Mouse (Mus musculus) lung, adult 18-20 months (tissue): ENCODE data around the gene Slc29a4.

Experiments used
- DNase-seq, 2 experiments: peaks; one replicate each; pipeline ENCODE4 v3.0.0; 2022; ENCODE audit warnings: mixed read lengths in 2 of 2

Gene Slc29a4

GRCm38 (mm10) chr5:142696865-142697264 is 4.6 kb downstream of the Slc29a4 start:
- DNase-seq = no peak

DNA sequence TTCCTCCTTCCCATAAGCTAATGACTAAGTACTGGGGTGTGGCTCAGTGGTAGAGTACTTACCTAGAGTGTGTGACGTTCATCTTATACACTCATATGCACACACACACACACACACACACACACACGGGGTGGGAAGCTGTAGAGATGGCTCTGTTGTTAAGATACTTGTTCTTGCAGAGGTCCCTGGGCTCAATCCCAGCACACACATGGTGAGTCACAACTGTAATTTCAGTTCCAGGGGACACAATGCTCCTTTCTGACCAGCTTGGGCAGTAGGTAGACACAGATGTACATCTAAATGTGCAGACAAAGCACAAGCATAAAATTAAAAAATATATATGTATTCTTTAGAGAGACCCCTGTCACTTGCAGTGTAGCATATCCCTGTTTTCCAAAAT is 5.4 kb downstream of the Slc29a4 start:
- DNase-seq = no peak

GRCm38 (mm10) chr5:142700842-142701589 is 8.7 kb downstream of the Slc29a4 start:
- DNase-seq = peak; percentile 58 to 65

GRCm38 (mm10) chr5:142701651-142702510 is 9.6 kb downstream of the Slc29a4 start:
- no peak for DNase-seq

DNA sequence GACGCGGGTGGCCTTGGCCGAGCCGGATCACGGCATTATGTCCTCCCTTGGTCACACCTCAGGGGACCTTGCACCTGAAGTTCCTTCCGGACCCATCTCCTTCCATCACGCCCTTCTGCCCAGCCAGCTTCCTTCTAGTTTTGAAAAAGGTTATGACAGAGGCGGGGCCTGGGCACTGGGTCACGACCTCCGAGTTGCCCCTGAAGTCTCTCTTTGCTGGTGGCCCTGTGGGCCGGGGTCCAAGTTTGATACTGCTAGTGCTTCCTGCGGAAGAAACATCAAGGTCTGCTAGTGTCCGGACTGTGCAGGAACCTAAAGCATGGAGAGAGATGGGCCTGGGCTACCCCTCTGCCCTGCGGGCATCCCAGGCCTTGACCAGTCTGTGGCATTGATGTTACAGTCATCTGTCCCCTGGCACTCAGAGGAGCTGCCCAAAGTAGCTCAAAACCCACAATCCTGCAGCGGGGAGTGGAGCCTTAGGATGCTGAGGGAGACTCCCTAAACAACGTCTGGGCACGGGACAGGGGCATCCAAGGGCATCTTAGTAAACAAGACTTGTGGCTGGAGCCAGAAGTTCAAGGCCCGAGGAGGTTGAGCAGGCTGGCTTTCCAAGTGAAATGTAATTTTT is 10.3 kb downstream of the Slc29a4 start:
- DNase-seq = no peak

GRCm38 (mm10) chr5:142703569-142703968 is 11.3 kb downstream of the Slc29a4 start:
- no peak for DNase-seq

- DNase-seq = no peak
These were observed 15.4 kb downstream of the Slc29a4 start for GRCm38 (mm10) chr5:142707709-142708108.

GRCm38 (mm10) chr5:142709436-142709835 is 17.1 kb downstream of the Slc29a4 start:
- no peak for DNase-seq

DNA sequence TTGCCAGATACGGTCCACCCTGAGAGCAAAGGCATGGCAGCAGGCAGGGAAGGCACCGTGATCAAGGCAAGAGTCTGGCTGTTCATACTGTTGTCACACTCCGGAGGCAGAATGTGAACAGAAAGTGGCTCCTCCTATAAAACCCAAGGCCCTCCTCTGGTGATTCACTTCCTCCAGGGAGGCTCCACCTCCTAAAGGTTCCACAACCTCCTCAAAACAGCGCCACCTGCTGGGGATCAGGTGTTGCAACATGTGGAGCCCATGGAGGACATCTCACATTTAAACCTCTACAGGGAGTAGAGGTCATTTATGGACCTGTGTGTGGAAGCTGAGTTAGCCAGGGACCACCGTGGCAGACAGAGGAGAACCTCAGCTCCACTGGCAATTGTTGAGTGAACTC is 20.1 kb downstream of the Slc29a4 start:
- DNase-seq = no peak

- no peak for DNase-seq
These were observed 21.7 kb downstream of the Slc29a4 start for GRCm38 (mm10) chr5:142713966-142714365.

DNA sequence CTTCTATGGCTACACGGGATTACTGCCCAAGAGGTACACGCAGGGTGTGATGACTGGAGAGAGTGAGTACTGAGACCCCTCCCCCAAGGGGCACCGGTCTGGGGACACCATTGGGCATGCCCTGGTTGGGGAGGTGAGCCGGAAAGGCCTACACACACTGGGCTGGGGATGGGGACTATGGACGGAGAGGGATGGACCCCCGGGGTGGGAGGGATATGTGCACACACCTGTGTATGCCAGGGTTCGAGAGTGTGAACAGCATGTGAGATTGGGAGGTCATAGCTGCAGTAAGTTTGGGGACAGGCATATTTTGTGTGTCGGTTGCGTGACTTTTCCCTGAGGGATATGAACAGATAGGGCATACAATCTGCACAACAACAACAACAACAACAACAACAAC is 22.7 kb downstream of the Slc29a4 start:
- DNase-seq = no peak

- DNase-seq = no peak
These were observed 23.7 kb downstream of the Slc29a4 start for GRCm38 (mm10) chr5:142716056-142716455.

DNA sequence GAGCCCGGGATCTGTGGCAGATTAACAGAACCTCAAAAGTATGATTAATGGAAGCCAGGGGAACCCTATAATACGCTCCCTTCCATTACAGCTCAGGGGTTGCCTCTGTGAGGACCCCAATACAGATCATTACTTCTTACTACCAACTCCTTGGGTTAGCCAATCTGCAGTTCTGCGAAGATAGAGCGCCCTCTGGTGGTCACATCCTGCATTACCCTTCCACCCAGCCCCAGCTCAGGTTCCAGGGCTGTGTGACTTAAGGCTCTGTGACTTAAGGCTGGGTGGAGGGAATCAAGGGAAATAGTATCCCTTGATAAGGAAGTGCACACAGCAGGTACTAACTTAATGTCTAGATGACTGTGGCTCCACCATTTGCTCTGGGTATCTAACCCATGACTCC is 25.7 kb downstream of the Slc29a4 start:
- DNase-seq = peak; percentile 66 to 72

- DNase-seq = no peak
These were observed 26.2 kb downstream of the Slc29a4 start for GRCm38 (mm10) chr5:142718486-142718885.

DNA sequence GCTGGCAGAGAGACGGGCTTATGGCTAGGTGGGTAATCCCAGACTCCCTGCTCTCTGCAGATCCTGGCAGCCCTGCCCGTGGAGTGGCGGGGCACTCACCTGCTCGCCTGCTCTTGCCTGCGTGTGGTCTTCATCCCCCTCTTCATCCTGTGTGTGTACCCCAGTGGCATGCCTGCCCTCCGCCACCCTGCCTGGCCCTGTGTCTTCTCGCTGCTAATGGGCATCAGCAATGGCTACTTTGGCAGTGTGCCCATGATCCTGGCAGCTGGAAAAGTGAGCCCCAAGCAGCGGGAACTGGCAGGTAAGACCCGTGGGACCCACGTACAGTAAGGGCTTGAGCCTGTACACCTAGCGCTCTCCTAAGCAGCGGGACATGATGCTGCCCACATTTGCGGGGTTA is 27.6 kb downstream of the Slc29a4 start:
- DNase-seq = no peak

DNA sequence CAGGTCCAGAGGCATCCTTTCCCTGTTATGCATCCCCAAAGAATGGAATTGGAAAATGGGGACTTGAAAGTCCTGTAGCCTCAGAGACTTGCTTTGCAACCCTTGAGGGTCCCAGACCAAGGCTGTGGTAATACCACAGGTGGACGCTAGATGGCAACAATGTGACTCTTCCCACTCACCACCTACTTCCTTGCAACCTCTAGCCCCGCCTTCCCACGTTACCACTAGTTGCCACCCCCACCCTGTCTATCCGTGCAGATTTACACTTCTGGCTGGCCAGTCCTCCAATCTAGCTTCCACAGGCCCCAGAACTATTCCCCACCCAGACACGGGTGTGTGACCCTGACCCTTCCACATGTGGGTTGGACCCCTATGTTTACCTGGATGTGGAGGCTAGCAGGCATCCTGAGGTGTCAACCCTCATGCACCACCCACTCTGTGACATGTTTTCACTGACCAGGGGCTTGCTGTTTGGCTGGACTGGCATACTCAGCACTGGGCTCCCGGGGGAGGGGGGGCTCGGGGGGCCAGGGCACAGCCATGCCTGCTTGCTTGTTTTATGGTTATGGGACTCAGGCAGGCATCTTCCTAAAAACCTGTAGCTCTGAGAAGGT is 31.3 kb downstream of the Slc29a4 start:
- DNase-seq = peak; percentile 55 to 61

GRCm38 (mm10) chr5:142724265-142724664 is 32.0 kb downstream of the Slc29a4 start:
- no peak for DNase-seq

DNA sequence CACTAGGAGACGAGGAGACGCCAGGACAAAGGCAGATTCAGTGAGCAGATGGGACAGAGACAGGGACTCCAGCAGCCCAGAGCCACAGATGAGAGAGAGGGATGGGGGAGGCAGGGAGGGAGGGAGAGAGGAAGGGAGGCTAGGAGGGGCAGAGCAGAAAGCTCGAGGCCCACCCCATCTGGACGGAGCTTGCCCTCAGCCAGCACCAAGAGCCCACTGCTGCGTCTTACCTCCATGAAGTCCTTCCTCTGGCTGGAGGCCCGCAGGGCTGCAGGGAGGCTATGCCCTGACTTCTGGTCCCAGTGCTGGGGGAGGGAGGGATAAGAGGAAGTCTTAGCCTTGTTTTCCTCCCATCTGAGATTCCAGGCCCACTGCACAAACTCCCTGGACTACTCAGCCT is 34.4 kb downstream of the Slc29a4 start:
- no peak for DNase-seq

GRCm38 (mm10) chr5:142728301-142728700 is 36.0 kb downstream of the Slc29a4 start:
- no peak for DNase-seq

GRCm38 (mm10) chr5:142730295-142730694 is 38.0 kb downstream of the Slc29a4 start:
- no peak for DNase-seq

GRCm38 (mm10) chr5:142731916-142732315 is 39.6 kb downstream of the Slc29a4 start:
- no peak for DNase-seq

GRCm38 (mm10) chr5:142739941-142740340 is 47.6 kb downstream of the Slc29a4 start:
- no peak for DNase-seq

DNA sequence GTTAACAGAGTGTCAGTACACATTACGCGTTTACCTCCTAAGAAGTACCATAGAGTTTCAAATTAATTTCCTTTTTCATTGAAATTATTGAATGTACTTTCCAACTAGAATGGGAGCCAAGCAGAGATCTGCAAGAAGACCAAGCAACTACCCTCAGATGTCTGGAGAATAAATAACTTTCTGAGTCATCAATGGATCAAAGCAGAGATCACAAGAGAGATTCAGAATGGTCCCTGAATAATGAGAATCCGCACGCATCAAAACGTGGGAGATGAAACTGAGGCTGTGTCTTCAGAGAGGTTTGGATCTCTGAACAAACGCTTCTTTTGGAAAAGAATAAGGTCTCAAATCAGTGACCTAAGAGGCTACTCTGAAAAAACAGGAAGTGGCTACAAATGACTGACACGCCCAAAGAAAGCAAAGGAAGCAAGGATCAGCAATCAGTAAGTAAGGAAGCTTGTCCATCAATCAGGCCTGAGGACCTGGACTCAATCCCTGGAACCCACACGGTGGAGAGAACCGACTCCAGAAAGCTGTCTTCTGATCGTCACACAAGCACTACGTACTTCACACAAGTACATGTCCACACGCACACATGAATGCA is 54.8 kb downstream of the Slc29a4 start:
- no peak for DNase-seq
